Mouse (Mus musculus) granulocyte monocyte progenitor cell, adult 5-6 weeks (primary cell): Measurements from ENCODE around the gene Grk5. TPM values are rescaled to one million over a fixed set of nuclear protein-coding genes. Genes with fewer than 3 reads are reported as not detected.
"Not testable (repeated sequence)": the region's sequence is repeated elsewhere in the genome, so short reads cannot be mapped to it uniquely, and the experiment has no call there.

Experiments used
- ATAC-seq: replicated peaks from 2 replicates; pipeline ENCODE4 v1.8.0; 2016; ENCODE audit warnings: mild to moderate bottlenecking, moderate TSS enrichment, inconsistent platforms; ENCODE audit not compliant: poor library complexity, severe bottlenecking
- total RNA-seq, 2 experiments: library from RNA; stranded (forward) in 1 of 2; stranded (reverse) in 1 of 2; fragments of 200-712, 200-1000 nt in 1 of 2; fragments of >200 nt in 1 of 2; fragmentation: Nextera tagmentation in 1 of 2; gene quantifications; 2 replicates each; pipeline ENCODE4 v1.2.3; 2014 to 2017

Grk5 gene
- total RNA-seq, 2 experiments from 2014 or later: 0.52 to 1.1 TPM

DNA sequence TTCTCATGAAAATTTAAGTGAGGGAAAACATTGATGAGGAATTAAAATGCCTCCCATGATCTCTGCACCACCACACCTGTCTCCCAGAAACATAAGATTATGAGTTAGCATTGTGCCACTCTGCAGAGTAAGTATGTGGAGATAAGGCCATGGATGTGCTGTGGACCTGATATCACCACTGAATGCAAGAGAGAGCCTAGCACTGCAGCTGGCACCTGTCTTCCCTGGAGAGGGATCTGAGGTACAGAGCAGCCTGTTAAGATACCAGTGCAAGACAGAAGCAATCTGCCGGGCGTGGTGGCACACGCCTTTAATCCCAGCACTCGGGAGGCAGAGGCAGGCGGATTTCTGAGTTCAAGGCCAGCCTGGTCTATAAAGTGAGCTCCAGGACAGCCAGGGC lies 15.9 kb downstream of the Grk5 start:
- no peak for ATAC-seq

- ATAC-seq: no peak
These were observed 20.8 kb downstream of the Grk5 start for GRCm38 (mm10) chr19:60910304-60910703.

DNA sequence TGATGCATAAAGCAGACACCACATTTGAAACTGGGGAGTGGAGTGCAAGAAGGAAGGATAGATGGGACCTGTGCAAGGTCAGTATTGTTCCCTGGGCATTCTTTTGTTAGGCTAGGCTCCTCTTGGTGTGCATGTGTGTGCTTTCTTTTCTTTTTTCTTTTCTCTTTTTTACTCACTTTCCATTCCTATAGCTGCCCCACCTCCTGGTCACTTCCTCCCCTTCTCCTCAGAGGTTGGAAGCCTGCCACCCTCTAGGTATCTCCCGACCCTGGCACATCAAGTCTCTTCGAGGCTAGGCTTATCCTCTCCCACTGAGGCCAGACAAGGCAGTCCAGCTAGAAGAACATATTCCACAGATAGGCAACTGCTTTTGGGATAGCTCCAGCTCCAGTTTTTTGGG lies 22.1 kb downstream of the Grk5 start:
- ATAC-seq: no peak

GRCm38 (mm10) chr19:60915236-60915635 lies 25.7 kb downstream of the Grk5 start:
- ATAC-seq: no peak

- no peak for ATAC-seq
These were observed 26.3 kb downstream of the Grk5 start for GRCm38 (mm10) chr19:60915862-60916261.

DNA sequence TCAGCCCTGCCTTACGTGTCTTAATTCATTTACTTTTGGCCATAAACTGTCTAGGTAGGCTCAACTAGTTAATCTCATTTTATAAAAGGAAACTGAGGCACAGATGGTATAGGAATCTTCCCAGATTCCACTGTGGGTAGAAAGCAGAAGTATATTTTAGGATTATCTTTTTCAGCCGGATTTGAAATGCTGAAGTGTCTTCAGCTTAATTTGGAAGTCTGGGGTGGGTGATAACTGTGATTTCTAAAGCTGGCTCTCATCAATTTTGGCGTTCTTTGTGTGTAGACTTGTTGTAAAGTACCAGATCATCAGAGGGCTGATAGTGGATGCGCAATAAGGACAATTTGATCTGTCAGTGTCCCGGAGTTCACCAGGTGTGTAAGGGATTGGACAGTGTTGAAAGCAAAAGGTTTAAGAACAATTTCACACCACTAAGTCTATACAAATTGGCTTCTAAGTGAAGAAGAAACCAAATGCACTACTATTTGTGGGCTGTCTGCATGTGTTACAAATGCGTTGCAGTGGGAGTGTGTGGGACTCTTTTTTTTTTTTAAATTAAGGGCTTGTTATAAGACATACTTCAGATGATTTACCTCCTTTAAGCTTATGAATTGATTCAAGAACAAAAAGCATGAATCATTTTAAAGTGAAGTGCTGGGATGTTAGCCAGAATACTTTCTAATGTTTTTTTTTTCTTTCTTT lies 27.5 kb downstream of the Grk5 start:
- no peak for ATAC-seq

GRCm38 (mm10) chr19:60924534-60924933 lies 35.0 kb downstream of the Grk5 start:
- ATAC-seq: not testable (repeated sequence)

DNA sequence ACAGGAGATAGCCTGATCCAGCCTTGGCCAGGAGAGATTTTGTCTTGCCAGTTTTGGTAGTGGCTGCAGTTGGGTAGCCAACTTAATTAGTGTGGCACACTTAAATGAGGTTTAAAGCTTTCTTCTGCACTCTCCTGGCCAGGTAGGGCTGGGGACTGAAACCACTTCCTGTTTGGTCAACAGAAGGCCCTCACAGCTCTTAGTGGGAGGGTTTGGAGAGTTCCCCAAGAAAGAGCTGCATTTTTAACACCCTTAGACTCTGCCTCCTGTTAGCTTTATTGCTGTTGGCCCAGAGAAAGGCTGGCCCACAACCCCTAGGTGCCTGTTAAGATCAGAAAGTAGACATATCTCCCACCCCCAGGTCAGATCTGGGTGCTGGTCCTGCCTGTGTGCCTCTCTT lies 45.5 kb downstream of the Grk5 start:
- ATAC-seq: 0 out of 2 replicates have a peak, but pooled peaks have one; percentile 33

DNA sequence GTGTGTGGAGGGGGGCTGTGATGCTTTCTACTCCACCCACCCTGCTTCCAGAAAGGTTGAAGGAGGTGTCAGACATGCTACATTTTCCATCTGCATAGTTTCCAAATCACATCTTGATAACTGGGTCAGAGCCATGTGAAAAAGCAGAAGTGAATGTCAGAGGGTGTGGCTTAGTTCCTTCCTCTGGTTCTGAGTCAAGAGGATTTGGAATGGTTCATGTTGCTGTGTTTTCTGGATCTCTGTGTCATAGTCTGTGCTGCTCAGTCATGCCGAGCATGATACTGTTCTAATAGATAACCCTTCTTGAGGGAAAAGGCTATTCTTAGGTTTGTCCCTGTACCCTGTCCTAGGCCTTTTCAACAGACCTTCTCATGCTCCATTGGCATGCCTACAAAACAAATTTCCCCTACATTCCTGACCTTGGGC lies 50.4 kb downstream of the Grk5 start:
- peak; percentile 97 for ATAC-seq

DNA sequence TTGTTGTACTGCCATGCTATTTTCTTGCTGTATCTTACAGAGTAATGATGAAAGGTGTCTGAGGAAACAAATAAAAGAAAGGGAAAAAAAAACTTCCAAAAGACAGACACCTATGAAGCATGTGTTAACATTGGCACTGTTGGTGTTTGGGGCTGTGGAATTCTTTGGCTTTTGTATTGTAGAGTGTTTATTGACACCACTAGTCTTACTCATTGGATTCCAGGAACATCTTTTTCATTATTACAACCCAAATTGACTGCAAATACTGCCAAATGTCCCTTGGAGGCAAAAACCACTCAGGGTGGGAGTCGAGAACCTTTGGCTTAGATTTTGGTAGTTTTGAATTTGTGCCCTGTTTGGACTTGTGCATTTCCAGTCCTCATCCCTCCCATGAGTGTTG lies 51.3 kb downstream of the Grk5 start:
- no peak for ATAC-seq

DNA sequence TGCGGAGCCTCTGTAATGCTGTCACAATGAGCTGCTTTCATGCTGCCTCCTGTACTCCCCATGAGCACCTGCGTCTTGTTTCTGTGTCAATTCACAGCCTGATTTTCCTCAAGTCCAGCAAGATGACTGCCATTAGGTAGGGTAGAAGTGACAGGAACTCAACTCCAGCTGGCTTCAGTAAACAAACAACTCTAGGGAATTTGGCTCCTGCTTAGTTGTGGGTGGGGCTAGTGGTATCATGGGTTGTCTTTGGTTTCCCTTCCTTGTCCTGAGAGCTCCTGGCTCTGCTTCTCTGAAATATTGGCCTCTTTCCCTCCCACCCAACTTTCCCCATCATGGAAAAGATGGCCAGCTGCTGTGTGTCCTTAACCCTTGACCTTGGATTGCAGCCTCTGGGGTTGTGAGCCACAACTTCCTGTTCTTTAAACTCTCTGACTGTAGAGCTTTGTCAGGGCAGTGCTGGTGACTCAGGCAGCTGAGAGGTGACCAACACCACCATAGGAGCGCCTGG lies 56.3 kb downstream of the Grk5 start:
- peak; percentile 79 for ATAC-seq

DNA sequence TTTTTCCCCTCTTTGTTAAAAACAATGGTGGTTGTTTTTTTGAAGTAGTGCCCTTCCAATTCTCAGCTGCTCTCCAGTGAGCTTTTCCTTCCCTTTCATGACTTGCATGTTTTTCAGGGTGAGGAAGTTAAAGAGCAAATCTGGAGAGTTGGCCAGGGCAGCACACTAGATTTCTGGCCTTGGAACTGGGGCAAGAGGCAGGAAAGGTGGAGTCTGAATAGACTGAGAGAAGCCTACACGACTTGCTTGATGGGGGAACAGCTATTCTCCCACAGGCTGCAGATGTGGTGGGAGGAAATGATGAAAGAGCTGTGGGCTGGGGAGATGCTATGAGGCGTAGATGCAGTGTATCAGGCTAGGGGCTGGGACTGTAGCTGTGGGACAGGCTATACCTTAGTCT lies 57.1 kb downstream of the Grk5 start:
- ATAC-seq: peak; percentile 91

DNA sequence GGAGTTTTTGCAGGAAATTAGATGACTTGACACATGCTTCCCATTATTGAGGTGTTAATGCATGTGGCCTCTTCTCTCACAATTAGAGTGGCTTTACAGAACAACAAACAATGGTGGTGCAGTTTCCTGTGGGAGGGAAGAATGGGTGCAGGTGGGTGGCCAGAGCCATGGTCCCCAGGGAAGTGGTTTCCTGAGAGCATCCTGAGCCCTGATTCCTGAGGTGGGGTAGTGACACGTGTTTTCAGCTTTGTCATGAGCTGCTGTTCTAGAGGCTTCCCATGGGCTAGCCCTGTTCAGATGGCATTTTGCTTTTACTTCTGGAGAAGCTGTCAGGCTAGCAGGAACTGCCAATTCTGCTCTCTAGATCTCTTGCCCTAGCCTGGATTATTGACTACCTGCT lies 59.4 kb downstream of the Grk5 start:
- ATAC-seq: no peak

- no peak for ATAC-seq
These were observed 60.7 kb downstream of the Grk5 start for GRCm38 (mm10) chr19:60950056-60950869.

GRCm38 (mm10) chr19:60955131-60955530 lies 65.6 kb downstream of the Grk5 start:
- ATAC-seq: no peak

GRCm38 (mm10) chr19:60955712-60956111 lies 66.2 kb downstream of the Grk5 start:
- no peak for ATAC-seq

DNA sequence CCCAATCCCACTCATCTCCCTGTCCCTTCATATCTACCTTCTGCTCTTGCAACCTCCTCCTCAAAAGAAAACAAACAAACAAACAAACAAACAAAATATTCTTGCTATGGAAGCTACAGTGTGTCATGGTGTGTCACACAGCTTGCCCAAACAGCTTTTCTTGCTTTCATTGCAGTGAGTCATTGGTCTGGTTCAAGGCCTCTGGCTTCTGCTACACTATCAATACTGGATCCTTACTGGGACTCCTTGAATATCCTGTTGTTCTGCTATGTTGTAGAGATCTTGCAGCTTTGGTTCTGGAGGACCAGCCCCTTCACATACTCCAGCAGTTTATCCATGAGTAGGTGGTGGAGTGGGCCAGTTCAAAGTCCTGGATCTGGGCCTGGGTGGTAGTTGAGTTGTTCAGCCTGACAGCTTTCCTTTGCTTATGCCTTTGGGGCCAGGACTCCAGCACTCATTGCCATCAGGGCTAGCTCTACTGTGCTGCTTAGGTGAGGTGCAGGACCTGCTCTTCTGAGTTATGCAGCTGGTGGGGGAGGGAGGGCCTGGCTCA lies 66.7 kb downstream of the Grk5 start:
- ATAC-seq: no peak

- no peak for ATAC-seq
These were observed 70.2 kb downstream of the Grk5 start for GRCm38 (mm10) chr19:60959706-60960230.

GRCm38 (mm10) chr19:60962358-60963061 lies 73.0 kb downstream of the Grk5 start:
- no peak for ATAC-seq

GRCm38 (mm10) chr19:60967909-60968308 lies 78.4 kb downstream of the Grk5 start:
- no peak for ATAC-seq
